Mouse (Mus musculus): ENCODE measurements around the gene Gm21173.
"Not testable (repeated sequence)": the region's sequence is repeated elsewhere in the genome, so short reads cannot be mapped to it uniquely, and the experiment has no call there.

Gm21173 gene

GRCm38 (mm10) chrY:76761300-76761699, at the start of gene Gm21173:
Gm21173 (plus strand) TSS chrY:76761600.
- not testable (repeated sequence) for DNase-seq

All from cerebellum, adult 11 months (tissue).